Mouse (Mus musculus): ENCODE measurements around the gene Tor4a.

Tor4a gene

DNA sequence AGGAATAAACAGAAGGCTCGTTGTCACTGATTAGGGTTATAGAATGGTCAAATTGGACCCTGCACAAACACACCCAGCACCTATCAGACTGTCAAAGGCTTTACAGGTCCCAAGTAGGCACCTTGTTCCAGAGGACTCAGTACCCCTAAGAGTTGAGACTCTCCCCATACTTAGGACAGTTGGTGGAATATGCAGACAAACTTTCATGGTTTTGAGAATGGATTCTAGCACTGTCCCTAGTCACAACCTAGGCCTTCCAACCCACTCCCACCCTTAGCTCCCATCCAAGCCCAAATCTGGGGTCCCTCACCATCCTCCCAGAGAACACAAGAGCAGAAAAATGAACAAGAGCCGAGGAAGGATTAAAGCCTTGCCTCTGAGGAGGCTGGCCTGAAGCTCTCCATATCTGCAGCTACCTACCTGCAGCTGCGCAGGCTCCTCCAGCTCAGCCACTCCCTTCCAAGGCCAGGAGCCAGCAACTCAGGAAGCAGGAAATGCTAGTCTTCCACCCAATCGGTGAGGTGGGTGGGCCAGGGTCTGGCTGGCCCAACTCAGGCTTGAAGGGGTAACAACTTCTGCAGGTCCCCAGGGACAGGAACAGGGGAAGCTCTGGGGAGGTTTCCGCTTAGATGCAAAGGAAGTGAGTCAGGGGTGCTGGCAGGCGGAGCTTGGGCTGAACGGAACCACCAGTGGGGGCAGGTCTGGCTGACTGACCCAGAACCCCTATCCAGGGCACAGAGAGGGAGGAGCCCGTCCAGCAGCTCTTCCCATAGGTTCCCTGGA lies at the start of gene Tor4a:
TSS of gene Tor4a (minus strand) at position 715 of the 783 bp plus-strand sequence.
- peak; percentile 78 for DNase-seq

DNA sequence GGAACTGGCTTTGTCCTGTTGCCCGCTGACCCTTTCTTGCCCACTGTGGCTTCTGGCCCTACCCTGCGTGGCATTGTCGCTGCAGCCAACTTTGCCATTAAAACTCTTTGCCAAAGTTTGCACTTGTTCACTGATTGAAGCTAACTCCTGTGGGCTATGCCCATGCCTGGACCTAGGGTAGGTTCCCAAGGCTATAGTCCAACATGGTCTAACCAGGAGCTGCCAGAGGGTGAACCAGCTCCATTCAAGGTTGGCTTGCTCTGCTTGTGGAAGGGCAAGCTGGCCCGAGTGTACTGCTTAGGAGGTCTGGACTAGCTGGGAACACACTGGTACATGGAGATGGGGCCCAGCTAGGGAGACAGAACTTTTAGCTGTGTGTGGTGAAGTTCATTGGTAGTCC lies 47.5 kb upstream of the Tor4a start:
- DNase-seq, result no peak

DNA sequence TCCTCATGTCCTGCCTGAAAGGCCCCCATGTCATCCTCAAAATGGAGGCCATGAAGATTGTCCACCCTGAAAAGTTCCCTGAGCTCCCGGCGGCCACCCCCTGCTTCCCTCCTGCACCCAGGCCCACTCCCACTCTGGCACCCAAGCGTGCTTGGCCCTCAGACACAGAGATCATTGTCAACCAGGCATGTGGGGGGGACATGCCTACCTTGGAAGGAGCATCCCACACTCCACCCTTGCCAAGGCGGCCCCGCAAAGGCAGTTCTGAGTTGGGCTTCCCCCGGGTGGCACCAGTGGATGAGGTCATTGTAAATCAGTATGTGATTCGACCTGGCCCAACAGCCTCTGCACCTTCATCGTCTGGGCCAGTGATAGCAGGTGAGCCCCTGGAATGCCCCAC lies 46.7 kb upstream of the Tor4a start:
- DNase-seq, result no peak

DNA sequence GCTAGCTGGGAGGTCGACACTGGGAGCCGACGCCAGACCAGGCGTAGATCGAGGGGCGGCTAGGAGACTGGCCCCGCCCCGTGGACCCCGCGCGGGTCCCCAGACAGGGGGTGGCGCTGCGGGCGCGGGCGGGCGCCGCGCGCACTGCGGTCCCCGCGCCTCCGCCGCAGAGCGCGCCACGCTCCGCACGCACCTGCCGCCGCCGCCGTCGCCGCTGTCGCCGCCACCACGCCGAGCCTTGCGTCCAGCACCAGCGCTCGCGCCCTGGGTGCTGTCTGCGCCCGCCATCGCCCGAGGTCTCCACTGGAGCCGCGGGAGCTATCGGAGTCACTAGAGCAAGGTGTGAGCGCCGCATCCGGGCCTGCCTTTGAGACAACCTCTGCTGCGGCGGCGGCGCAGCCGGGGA lies 45.4 kb upstream of the Tor4a start, which contains the start of the genes Rnf208 and Cysrt1:
TSS of gene Rnf208 (plus strand) at position 155 of the 406 bp plus-strand sequence.
TSS of gene Cysrt1 (minus strand) at position 352 of the 406 bp plus-strand sequence.
- DNase-seq, result peak; percentile 33

DNA sequence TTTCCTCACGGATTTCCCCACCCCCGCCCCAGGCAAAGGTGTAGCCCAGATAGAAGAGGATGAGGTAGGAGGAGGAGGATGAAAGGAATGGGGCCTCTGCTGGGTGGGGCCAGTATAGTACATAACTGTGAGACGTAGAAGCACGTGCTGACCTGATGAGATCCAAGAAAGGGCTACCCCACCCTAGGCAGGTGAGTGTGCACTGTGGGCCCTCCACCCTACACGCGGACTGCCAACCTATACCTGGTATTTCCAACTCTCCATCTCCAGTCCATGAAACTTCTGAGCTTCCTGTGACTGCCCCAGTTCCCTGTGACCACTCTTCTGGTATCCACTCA lies 44.7 kb upstream of the Tor4a start:
- DNase-seq, result no peak

DNA sequence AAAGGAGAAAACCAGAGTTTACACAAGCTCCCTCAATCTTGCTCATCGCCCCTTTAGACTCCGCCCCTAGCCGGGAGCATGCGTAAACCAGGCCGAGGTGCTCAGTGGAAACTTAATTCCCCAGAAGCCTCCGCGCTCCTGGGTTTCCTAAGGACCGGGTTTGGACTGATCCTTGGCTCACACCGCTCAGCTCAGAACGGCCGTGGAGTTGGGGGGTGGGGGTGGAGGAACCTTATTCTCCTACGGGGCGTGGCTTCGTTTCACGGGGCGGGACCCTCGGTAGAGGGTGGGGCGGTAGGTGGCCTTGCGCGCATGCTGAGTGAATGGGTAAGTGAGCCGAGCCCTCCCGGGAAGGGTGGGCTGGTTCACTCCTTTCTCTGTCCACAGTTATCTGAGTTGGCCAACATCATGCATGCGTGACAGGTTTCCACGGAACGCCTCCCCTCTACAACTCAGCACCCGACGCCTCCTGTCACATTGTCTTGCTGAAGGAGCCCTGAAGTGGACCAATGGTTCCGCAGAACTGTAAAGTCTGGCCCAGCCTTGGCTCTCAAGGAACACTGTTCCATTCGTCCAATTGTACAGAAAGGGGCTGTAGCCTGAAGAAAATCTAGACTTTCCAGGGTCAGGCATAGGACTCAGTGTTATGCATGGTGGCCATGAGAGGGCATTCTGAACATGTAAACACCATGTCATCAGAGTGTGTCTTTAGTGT lies 44.2 kb upstream of the Tor4a start:
- peak; percentile 43 for DNase-seq

DNA sequence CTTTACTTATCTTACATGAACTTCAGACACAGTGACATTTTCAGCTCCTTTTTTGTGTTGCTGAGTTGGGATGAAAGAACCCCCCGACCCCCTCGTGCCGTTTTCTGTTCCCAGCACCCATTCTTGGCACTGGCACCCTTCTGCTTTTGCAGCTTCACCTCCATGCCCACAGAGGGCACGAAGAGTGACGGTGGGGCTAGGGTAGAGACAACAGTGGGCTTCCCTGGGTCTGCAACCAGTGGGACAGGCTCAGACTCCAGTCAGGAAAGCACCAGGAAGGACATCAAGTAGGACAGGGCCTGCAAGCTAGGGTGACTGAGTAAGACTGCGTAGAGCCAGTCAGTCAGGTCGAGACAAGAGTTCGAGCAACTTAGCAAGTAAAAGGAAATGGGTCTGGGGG lies 43.6 kb upstream of the Tor4a start:
- DNase-seq, result no peak

DNA sequence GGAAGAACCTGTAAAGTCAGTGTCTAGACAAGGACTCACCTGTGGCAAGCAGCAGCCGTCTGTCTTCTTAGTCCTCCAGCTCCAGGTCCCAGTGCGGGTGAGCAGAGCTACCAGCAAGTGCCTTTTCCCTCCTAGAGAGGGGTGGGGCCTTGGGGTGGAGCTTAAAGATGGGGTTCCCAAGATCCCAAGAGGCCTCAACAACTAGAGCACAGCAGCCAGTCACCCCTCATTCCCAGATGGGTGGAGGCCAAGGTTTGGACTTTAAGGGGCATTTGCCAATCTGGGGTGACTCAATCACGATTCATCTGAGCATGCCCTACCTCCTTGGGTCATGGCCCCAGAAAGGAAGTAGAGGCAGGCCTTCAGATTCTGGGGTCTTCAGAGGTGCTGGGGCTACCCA lies 43.1 kb upstream of the Tor4a start:
- no peak for DNase-seq

DNA sequence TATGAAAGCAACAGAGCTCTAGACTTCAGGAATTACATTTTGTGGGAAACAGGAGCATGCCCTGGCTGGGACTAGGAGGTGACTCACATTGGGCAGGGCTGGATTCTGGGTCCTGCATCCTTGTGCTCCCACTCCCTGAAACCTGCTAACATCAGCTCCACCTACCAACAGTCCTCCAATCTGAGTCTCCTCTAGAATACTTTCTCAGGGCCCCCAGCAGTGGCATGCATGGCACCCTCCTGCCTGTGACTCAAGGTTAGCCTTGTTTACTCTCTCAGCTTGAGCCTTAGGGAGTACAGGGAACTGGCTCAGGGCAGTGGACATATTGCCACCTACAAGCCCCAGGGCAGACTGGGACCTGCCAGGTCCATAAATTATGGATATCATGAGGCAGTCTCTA lies 41.4 kb upstream of the Tor4a start:
- DNase-seq, result no peak

DNA sequence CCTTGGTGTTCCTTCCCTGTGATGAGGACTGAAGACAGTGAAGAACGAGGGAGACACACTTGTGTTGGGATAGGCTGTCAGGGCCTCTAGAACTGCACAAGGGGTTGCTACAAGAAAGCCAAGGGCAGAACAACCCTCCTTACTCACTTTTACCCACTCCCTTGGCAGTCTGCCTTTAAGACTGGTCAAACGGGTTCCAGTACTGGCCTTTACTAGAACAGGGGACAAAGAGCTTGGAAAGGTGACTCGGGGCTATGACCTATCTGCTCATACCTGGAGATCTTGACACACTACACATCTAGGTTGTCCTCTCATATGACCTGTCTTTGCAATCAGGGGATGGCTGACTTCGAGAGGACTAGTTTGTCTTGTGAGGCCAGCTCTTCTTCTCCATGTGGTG lies 40.8 kb upstream of the Tor4a start:
- no peak for DNase-seq

DNA sequence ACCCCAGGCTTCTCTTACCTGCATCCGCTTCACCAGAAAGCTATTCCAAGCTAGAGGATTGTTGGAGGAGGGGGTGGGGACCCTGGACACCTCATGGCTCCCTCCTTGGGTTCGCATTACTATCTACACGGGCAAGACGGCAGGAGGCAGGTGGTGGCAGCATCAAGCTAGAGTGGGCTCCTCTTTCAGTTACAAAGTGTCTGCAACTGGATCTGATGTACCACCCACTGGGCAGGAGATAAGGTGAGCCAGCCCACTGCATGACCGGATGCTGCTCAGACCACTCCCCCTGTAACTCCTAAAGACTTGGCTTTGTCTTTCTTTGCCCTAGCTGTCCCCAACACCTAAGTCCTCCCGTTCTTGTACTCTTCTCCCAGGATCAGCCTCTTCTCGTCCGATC lies 39.9 kb upstream of the Tor4a start, which contains the start of gene Rnf224:
TSS of gene Rnf224 (minus strand) at position 174 of the 400 bp plus-strand sequence.
- DNase-seq, result no peak

DNA sequence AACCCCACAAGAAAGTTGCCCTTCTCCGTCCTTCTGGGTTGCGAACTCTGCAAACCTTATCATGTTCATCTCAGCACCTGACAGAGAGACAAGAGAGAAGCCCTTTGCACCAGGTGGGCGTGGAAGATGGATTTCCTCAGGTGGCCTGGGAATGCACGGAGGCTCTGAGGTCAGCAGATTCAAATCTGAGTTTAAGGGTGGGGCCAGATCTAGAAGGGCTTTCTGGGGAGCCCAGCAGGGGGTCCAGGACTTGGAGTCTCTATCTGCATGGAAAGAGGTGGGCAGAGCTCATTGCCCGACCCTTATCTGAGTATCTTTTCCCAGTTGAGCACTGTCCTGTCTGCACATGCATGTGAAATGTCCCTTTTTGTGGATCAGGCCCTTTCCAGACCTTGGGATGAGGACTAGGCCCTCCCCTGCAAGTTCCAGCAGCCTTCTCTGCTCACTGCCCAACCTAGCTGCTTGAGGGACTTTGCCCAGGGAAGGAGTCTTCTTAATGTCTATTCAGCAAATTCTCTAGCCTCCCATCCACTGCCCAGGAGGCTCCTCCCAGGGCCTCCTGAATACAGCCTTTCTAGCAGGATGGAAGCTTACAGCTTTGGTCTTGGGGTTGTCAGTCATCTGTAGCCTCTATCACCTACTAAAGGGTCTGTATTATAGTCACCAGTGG lies 38.0 kb upstream of the Tor4a start:
- no peak for DNase-seq

DNA sequence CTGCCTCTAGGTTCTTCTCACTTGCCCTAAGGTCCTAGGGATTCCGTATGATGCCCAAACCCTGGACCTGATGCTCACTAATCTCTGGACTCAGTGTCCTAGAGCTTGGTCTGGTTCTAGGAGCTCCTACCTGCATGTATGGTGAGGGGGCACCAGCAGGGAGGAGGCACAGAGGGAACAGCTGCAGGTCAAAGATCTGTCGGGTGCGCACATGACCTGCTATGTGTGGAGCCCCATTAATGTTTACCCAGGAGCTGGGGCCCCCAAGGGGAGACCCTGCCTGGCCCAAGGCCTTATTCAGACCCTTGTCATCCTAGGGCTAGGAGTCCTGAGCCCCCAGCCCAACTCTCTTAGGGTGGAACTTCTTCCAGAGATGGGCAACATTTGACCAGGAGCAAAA lies 37.4 kb upstream of the Tor4a start, which contains the start of gene Slc34a3:
TSS of gene Slc34a3 (minus strand) at position 315 of the 400 bp plus-strand sequence.
- no peak for DNase-seq

DNA sequence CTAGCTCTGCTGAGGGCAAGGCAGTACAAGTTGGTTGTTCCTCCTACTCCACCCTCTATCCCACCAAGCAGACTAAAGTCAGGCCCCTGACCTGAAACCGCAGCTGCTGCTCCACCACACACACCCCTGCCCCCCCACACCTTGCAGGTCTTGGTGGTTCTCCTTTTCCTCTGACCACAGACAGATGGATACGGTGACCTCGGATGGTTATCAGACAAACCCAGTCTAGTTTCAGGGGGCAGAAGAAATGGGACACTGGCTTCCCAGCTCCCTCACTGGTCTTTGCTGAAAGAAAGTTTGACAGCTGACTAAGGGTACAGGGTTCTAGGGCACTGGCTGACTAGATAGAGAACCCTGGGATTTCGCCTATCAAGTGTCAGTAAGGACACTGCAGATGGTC lies 36.7 kb upstream of the Tor4a start:
- no peak for DNase-seq

DNA sequence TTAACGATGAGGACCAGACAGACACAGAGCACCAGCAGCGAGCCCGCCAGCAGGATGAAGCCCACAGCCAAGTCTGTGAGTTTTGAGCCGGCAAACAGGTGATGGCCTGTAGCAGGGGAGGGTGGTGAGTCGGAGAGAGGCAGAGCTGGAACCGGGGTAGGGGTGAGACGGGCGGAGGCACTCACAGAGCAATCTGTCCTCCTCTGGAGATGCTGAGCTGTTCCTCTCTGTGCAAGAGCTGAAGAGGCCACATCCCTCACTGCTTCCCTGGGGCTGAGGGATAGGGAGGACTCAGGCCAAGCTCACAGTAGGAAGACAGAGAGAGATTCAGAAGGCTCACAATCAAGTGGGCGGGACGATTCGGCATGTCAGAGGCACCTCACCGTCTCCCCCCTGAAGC lies 34.4 kb upstream of the Tor4a start:
- DNase-seq, result no peak

DNA sequence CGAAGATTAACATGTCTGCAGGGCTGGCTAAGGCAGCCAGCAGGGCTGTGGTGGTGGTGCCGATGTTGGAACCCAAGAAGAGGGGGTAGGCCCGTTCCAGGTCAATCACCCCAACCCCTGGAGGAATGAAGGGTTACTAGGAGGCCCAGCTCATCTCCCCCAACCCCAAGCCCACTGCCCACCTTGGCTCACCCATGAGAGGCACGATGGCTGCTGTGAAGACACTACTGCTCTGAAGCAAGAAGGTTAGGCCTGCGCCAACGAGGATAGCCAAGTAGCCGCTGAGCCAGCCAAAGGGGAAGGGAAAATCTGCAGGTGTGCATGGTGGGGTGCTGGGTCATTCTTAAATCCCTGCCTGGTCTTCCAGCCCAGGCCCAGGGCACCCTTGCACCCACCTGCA lies 33.9 kb upstream of the Tor4a start:
- DNase-seq, result no peak

DNA sequence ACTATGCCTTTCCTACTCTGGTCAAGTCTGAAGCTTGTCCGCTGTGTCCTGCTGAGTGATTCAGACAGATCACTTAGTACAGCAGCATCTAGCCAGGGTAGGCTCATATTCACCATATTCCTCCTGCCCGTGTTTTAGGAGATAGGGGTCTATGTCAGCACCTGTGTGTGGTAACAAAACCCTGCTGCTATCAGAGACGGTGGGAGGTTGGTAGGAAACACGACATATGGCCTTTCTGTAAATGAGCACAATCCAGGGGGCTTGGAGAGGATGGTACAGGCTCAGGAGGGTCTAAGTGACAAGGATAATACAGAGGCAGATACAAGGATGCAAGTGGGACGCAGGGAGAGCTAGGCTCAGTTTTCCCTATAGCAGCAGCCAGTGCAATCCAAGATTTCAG lies 32.9 kb upstream of the Tor4a start:
- DNase-seq, result no peak

DNA sequence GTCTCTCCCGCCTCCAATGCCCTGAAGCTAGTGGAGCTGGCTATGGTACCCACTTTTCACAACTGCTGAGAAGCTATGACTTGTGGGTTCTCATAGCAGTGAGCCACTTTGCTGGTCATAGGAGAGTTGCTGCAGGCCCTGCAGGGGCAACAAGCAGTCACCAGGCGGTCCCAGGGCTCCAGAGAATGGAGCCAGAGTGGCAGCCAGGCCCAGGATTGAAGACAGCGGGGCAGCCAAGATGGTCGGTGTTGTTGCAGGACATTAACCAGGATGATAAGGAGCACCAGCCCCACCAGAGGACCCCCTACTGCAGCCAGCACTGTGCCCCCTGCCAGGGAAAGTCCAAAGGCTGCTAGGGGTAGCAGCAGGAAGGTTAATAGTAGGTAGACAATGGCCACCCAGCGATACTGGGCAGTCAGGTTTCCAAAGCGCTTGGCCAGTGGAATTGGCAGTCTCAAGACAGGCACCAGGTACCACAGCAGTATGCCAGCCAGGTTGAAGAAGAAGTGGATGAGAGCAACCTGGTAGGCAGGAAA lies 32.4 kb upstream of the Tor4a start:
- DNase-seq, result no peak

DNA sequence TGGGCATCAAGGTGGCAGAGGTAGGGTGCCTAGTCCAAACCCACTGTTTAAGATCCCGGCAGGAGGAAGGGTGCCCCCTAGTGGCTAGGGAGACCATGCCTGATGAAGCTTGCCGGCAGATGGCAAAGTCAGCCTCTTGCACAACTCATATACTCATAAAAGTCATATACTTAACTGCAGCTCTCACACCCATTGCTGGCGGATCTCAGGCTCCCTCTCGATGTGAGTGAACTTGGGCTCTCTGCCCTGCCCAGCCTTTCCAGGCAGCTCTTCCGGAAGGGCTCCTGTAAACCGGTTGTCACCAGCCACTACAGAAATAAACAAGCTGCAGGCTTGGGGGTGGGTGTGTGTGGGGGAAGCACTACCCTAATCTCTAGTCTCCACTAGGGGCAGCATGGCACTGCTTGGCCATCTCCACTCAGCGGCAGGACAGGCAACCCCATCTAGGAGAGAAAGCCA lies 31.8 kb upstream of the Tor4a start:
- DNase-seq, result peak; percentile 88

DNA sequence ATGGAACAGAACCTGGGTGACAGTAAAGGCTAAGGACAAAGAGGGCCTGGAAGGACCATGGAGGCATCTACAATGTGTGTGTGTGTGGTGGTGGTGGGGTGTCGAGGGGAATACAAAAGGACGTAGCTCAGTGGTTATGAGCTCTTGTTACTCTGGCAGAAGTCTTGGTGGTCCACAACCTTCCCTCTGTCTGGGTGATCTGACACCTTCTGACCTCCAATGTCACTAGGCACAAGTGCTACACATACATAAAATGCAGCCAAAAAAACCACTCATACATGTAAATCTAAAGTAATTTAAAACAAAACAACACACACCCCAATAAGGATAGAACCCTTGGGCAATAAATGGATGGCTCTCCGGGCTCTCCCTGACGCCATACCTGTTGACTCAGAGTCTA lies 30.7 kb upstream of the Tor4a start:
- no peak for DNase-seq

DNA sequence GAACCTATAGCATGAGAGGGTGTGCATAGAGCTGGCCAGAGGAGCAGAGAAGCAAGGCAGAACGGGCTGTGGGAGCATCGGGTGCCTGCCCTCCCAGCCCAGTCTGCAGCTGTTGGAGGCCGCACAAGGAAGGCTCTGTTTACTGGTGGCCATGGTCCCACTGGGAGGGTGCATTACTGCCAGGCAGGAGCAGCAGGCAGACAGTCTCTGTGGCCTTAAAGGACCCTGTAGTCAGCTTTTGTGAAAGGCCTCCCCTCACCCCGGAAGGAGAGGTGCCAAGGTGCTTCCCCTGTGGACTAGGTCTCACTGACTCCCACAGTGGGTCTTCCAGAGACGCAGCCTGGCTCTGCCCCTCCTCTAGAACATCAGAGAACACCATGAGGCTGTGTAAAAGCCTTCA lies 30.2 kb upstream of the Tor4a start:
- DNase-seq, result no peak

DNA sequence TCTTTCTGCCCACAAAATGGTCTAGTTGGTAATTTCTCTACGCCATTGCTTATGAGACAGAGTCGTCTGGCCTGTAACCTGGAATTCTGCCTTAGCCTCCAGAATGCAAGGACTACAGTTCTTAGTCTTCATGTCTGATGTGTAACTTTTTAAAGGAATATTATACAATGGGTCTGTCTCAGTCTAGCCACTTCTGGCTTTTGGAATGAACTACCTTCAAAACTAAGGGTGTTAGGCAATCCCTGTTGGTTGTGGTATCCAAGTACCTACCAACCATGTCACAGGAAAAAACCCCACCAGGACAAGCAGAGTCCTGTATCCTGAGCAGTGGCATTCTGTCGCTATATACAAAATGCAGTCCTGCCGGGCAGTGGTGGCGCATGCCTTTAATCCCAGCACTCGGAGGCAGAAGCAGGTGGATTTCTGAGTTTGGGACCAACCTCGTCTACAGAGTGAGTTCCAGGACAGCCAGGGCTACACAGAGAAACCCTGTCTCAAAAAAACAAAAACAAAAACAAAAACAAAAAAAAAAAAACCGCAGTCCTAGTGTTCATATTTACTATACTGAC lies 29.2 kb upstream of the Tor4a start:
- DNase-seq, result no peak

Measured in thymus, postnatal 25 days (tissue).